Mouse (Mus musculus): ENCODE measurements at regions not wholly inside any gene's neighbourhood (a gene's known extent, or its start where the extent isn't known, plus 50 kb on each side); places are given as distances from the start of the nearest gene placed in this dataset.
A peak's percentile ranks its signal among the peaks of the same experiment; 100 is the strongest.

- no peak for DNase-seq (ENCODE audit: low read depth)
These were observed 155.2 kb upstream of the Robo1 start for GRCm38 (mm10) chr16:72152920-72153319.

- no peak for DNase-seq (ENCODE audit: low read depth)
These were observed 150.2 kb upstream of the Robo1 start for GRCm38 (mm10) chr16:72157913-72158312.

GRCm38 (mm10) chr16:72159411-72159810 lies 148.7 kb upstream of the Robo1 start:
- DNase-seq (ENCODE audit: low read depth) = no peak

GRCm38 (mm10) chr16:72175727-72176126 lies 132.4 kb upstream of the Robo1 start:
- DNase-seq (ENCODE audit: low read depth) = no peak

GRCm38 (mm10) chr16:72194320-72194719 lies 113.8 kb upstream of the Robo1 start:
- DNase-seq (ENCODE audit: low read depth) = no peak

GRCm38 (mm10) chr16:72215360-72216013 lies 92.6 kb upstream of the Robo1 start:
- peak; percentile 69 for DNase-seq (ENCODE audit: low read depth)

GRCm38 (mm10) chr16:72218021-72218420 lies 90.1 kb upstream of the Robo1 start:
- peak; percentile 10 for DNase-seq (ENCODE audit: low read depth)

GRCm38 (mm10) chr16:72221912-72222502 lies 86.1 kb upstream of the Robo1 start:
- DNase-seq (ENCODE audit: low read depth) = no peak

- no peak for DNase-seq (ENCODE audit: low read depth)
These were observed 84.2 kb upstream of the Robo1 start for GRCm38 (mm10) chr16:72223860-72224259.

GRCm38 (mm10) chr16:72225157-72225880 lies 82.8 kb upstream of the Robo1 start:
- no peak for DNase-seq (ENCODE audit: low read depth)

- DNase-seq (ENCODE audit: low read depth) = no peak
These were observed 73.7 kb upstream of the Robo1 start for GRCm38 (mm10) chr16:72234366-72234765.

- no peak for DNase-seq (ENCODE audit: low read depth)
These were observed 68.5 kb upstream of the Robo1 start for GRCm38 (mm10) chr16:72239631-72240030.

GRCm38 (mm10) chr16:72256388-72256787 lies 51.7 kb upstream of the Robo1 start:
- no peak for DNase-seq (ENCODE audit: low read depth)

Data from NIH3T3 (cell line).